Mouse (Mus musculus): Measurements from ENCODE around the gene Syt13.

DNA sequence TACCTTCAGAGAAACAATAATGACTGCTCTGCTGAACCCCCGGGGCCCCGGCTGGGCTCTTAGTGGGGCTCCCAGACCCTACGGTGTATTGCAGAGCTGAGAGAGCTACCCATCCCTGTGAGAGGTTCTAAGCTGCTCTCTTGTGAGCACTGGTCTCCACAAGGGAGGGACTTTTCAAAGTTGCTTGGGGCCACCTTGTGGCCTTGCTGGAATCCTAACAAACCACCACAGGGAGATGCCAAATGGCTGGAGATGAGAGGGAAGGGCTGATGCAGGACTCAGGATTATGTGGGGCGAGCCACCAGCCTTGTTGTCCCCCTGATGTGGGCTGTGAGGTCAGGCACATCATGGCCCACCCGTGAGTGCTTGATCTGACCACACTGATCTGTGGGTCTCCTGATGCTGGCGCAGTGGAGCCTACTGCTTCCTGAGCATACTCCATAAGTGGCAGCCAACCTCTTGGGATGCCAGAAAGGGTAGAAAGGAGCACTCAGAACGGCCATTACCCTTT lies 72.3 kb downstream of the Syt13 start:
- TF ChIP-seq EP300 (IDR thresholded peaks at IDR 0.05; ENCODE audit: insufficient read depth, low read depth, low read length) (no peak), CTCF (IDR thresholded peaks at IDR 0.05) (peak; percentile 54)

Data from heart, adult 2 months (tissue).